In genomic region chr3:58168522-58169185, GRCm38 (mm10) we compare ENCODE assay signal across 8 mouse cellular contexts.
DNase-seq lines count a peak whose midpoint lies in the region; ATAC-seq and TF ChIP-seq lines count a peak whose summit lies in the region.

No protein-coding gene starts in this region.

- H3K36me3 ChIP-seq in forebrain, embryonic 13.5 days (ENCODE audit: poor library complexity, severe bottlenecking), result no peaks in the 10 kb centered on the region
- no peaks in the 10 kb centered on the region for H3K36me3 ChIP-seq in hindbrain, embryonic 11.5 days (ENCODE audit: control insufficient read depth, insufficient read depth, low read length)
- H3K36me3 ChIP-seq in lung, embryonic 16.5 days (ENCODE audit: control insufficient read depth, insufficient read depth, low read length), result no peaks in the 10 kb centered on the region
- H3K36me3 ChIP-seq in small intestine, adult 2 months (ENCODE audit: control insufficient read depth, insufficient read depth, low read length), result no peaks in the 10 kb centered on the region

- peak overlapping the region; percentile 54; the same call in 1 of the 2 replicates for H3K27ac ChIP-seq in forebrain, embryonic 13.5 days
- H3K27ac ChIP-seq in hindbrain, embryonic 11.5 days (ENCODE audit: low read depth, low read length), result no peak overlapping the region
- H3K27ac ChIP-seq in lung, embryonic 16.5 days (ENCODE audit: low read length), result peak overlapping the region; percentile 35
- 0 out of 2 replicates have a peak overlapping the region, but pooled peaks have one; percentile 7 for H3K27ac ChIP-seq in small intestine, adult 2 months (ENCODE audit: insufficient read depth, low read depth, low read length)

- no peaks in the 10 kb centered on the region for H3K27me3 ChIP-seq in forebrain, embryonic 13.5 days
- no peaks in the 10 kb centered on the region for H3K27me3 ChIP-seq in hindbrain, embryonic 11.5 days (ENCODE audit: control insufficient read depth, insufficient read depth, low read length)
- H3K27me3 ChIP-seq in lung, embryonic 16.5 days (ENCODE audit: control insufficient read depth, insufficient read depth, low read depth, low read length), result no peaks in the 10 kb centered on the region
- H3K27me3 ChIP-seq in small intestine, adult 2 months (ENCODE audit: control insufficient read depth, insufficient read depth, low read length), result no peaks in the 10 kb centered on the region; the same call in 1 of the 2 replicates

- H3K9ac ChIP-seq in forebrain, embryonic 13.5 days, result no peak overlapping the region
- no peak overlapping the region for H3K9ac ChIP-seq in hindbrain, embryonic 11.5 days (ENCODE audit: low read depth, low read length)
- no peak overlapping the region for H3K9ac ChIP-seq in lung, embryonic 16.5 days (ENCODE audit: low read length)

- H3K4me1 ChIP-seq in forebrain, embryonic 13.5 days, result peaks cover 12% of the 10 kb centered on the region; the same call in 1 of the 2 replicates
- H3K4me1 ChIP-seq in hindbrain, embryonic 11.5 days (replicated peaks; ENCODE audit: control insufficient read depth, insufficient read depth, low read length), result no peaks in the 10 kb centered on the region
- no peaks in the 10 kb centered on the region for H3K4me1 ChIP-seq in lung, embryonic 16.5 days (replicated peaks; ENCODE audit: control insufficient read depth, insufficient read depth, low read length)
- peaks cover 2% of the 10 kb centered on the region; the same call in 1 of the 2 replicates for H3K4me1 ChIP-seq in small intestine, adult 2 months (ENCODE audit: control insufficient read depth, insufficient read depth, insufficient read length, low read length)

- H3K4me3 ChIP-seq in forebrain, embryonic 13.5 days, result no peak overlapping the region
- H3K4me3 ChIP-seq in hindbrain, embryonic 11.5 days (ENCODE audit: low read depth, low read length), result no peak overlapping the region
- no peak overlapping the region for H3K4me3 ChIP-seq in lung, embryonic 16.5 days (ENCODE audit: low read length)
- no peak overlapping the region for H3K4me3 ChIP-seq in small intestine, adult 2 months (ENCODE audit: low read depth, low read length)

- no peak overlapping the region for H3K4me2 ChIP-seq in forebrain, embryonic 13.5 days
- H3K4me2 ChIP-seq in hindbrain, embryonic 11.5 days (replicated peaks; ENCODE audit: low read depth, low read length), result no peak overlapping the region
- 0 out of 2 replicates have a peak overlapping the region, but pooled peaks have one; percentile 4 for H3K4me2 ChIP-seq in lung, embryonic 16.5 days (ENCODE audit: low read depth, low read length)

- 40% methylated on average over 14 of the region's 14 CpGs for WGBS in forebrain, embryonic 13.5 days
- 44% methylated on average over 14 of the region's 14 CpGs for WGBS in hindbrain, embryonic 11.5 days
- WGBS in lung, embryonic 16.5 days, result 45% methylated on average over 14 of the region's 14 CpGs
- WGBS in small intestine, adult 2 months, result 72% methylated on average over 14 of the region's 14 CpGs

- no peak for TF ChIP-seq CTCF in small intestine, adult 2 months (IDR thresholded peaks at IDR 0.05; ENCODE audit: extremely low read depth, insufficient read length, insufficient replicate concordance, low read depth, low read length)

- no peak for TF ChIP-seq POLR2A in small intestine, adult 2 months (IDR thresholded peaks at IDR 0.05; ENCODE audit: low read depth, low read length)

- ATAC-seq in forebrain, embryonic 13.5 days, result peak; percentile 80
- ATAC-seq in hindbrain, embryonic 11.5 days (ENCODE audit: low FRiP score), result 0 out of 2 replicates have a peak, but pooled peaks have one; percentile 36
- peak; percentile 76 for ATAC-seq in lung, embryonic 16.5 days (ENCODE audit: low read depth)

- no peaks in the 10 kb centered on the region for H3K9me3 ChIP-seq in forebrain, embryonic 13.5 days (replicated peaks)
- no peaks in the 10 kb centered on the region for H3K9me3 ChIP-seq in hindbrain, embryonic 11.5 days (ENCODE audit: control insufficient read depth, low read length)
- no peaks in the 10 kb centered on the region for H3K9me3 ChIP-seq in lung, embryonic 16.5 days (ENCODE audit: control insufficient read depth, low read length)

- peak; percentile 13 for DNase-seq in cerebellum, adult 11-12 months
- DNase-seq in cerebellum, adult 8-10 months, result no peak
- peak; percentile 13 for DNase-seq in ZHBTc4 (ENCODE audit: low read depth, low spot score)
- DNase-seq in hindbrain, embryonic 11.5 days (ENCODE audit: low spot score), result peak; percentile 27
- no peak for DNase-seq in thymus, postnatal 14 days

Comparison
In these comparisons a context has a peak if more than half of its experiments do, and no peak if none do; other contexts are left out.
1. DNase-seq: peak in cerebellum, adult 11-12 months (single experiment), ZHBTc4 (single experiment) and hindbrain, embryonic 11.5 days (single experiment); none in cerebellum, adult 8-10 months (single experiment) and thymus, postnatal 14 days (single experiment).
2. Peak in every context shown above with its lines, with median percentiles within 50 percentile points of each other: ATAC-seq.